Mouse (Mus musculus): ENCODE results near the gene Slc1a7. TPM values are rescaled to one million over a fixed set of nuclear protein-coding genes. Genes with fewer than 3 reads are reported as not detected.
A peak's percentile ranks its signal among the peaks of the same experiment; 100 is the strongest.

Gene Slc1a7
- polyA plus RNA-seq, 1 experiment from 2014 or later = not detected

DNA sequence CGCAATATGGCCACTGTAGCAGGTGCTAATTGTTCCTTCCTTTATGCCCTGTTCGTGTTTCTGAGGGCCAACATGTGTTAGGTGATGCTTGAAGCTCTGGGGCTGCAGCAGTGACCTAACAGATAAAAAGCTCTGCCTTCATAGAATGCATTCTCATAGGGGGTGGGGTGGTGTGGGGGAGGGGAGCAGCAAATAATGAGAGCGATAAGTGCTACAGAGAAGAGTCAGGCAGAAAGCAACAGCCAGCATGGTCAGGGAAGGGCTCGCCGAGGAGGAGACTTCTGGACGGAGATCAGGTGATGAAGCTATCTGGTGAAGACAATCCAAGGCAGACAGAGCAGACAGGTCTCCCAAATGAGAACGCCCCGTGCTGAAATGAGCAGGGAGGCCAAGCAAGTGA is 84.5 kb downstream of the Slc1a7 start:
- no peaks in the 10 kb centered on the region for H3K27me3 ChIP-seq (replicated peaks; ENCODE audit: control insufficient read depth, insufficient read depth, low read length)
- 84% methylated on average over 8 of the region's 8 CpGs for WGBS
- H3K27ac ChIP-seq (ENCODE audit: low read length) = no peak overlapping the region
- no peak overlapping the region for H3K4me2 ChIP-seq (ENCODE audit: low read length)
- no peaks in the 10 kb centered on the region for H3K9me3 ChIP-seq (ENCODE audit: control insufficient read depth, low read length)
- H3K4me3 ChIP-seq (replicated peaks; ENCODE audit: low read length) = no peak overlapping the region
- no peak overlapping the region for H3K9ac ChIP-seq (replicated peaks; ENCODE audit: low read depth, low read length)
- ATAC-seq = no peak
- peaks cover 5% of the 10 kb centered on the region for H3K36me3 ChIP-seq (ENCODE audit: control insufficient read depth, insufficient read depth)
- H3K4me1 ChIP-seq (replicated peaks; ENCODE audit: control insufficient read depth, insufficient read depth, low read length) = peaks cover 12% of the 10 kb centered on the region

DNA sequence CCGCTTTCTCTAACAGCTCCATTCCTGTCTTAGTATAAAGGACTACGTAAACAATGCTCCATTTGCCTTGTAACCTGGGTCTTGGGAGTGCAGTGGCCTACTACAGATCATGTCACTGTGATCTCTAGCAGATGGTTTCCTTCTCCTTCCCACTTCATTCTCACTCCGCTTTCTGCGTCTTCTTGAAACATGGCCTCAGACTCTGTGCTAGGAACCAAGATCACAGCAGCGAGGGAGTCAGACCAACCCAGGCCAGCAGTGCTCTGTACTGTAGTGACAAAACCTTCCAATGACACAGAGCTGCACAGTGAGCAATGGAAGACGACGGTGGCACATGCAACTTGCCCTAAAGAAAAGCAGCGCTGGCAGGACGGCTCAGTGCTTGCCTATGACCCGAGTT is 87.7 kb downstream of the Slc1a7 start:
- Histone ChIP-seq H3K4me1 (replicated peaks; ENCODE audit: control insufficient read depth, insufficient read depth, low read length) (peaks cover 16% of the 10 kb centered on the region), H3K27me3 (replicated peaks; ENCODE audit: control insufficient read depth, insufficient read depth, low read length) (no peaks in the 10 kb centered on the region), H3K4me3 (replicated peaks; ENCODE audit: low read length) (no peak overlapping the region), H3K9ac (replicated peaks; ENCODE audit: low read depth, low read length) (no peak overlapping the region), H3K27ac (ENCODE audit: low read length) (no peak overlapping the region), H3K9me3 (ENCODE audit: control insufficient read depth, low read length) (no peaks in the 10 kb centered on the region), H3K36me3 (ENCODE audit: control insufficient read depth, insufficient read depth) (peaks cover 5% of the 10 kb centered on the region), H3K4me2 (ENCODE audit: low read length) (no peak overlapping the region)
- no peak for ATAC-seq
- 94% methylated on average over 10 of the region's 10 CpGs for WGBS

DNA sequence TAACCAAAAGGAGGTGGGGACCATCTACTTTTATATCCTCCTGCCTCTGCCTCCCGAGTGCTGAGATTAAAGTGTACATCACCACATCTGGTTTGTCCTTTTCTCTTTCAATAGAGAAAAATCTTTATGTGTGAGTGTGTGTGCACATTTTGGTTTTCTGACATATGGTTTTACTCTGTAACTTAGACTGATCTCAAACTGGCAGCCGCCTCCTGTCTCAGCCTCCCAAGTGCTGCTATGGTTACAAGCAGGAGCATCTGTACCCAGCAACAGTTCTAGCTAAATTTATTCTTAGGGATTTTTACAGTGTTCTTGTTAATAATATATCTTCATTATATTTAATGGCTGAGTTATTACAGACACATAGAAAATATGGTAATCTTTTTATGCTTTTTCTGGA is 89.1 kb downstream of the Slc1a7 start:
- Histone ChIP-seq H3K36me3 (ENCODE audit: control insufficient read depth, insufficient read depth) (peaks cover 6% of the 10 kb centered on the region), H3K4me1 (replicated peaks; ENCODE audit: control insufficient read depth, insufficient read depth, low read length) (peaks cover 6% of the 10 kb centered on the region; the same call in 1 of the 2 replicates), H3K9ac (replicated peaks; ENCODE audit: low read depth, low read length) (no peak overlapping the region), H3K4me3 (replicated peaks; ENCODE audit: low read length) (no peak overlapping the region), H3K4me2 (ENCODE audit: low read length) (no peak overlapping the region), H3K27ac (ENCODE audit: low read length) (no peak overlapping the region), H3K27me3 (replicated peaks; ENCODE audit: control insufficient read depth, insufficient read depth, low read length) (no peaks in the 10 kb centered on the region), H3K9me3 (ENCODE audit: control insufficient read depth, low read length) (no peaks in the 10 kb centered on the region)
- WGBS = 95% methylated on average over 2 of the region's 2 CpGs
- no peak for ATAC-seq

DNA sequence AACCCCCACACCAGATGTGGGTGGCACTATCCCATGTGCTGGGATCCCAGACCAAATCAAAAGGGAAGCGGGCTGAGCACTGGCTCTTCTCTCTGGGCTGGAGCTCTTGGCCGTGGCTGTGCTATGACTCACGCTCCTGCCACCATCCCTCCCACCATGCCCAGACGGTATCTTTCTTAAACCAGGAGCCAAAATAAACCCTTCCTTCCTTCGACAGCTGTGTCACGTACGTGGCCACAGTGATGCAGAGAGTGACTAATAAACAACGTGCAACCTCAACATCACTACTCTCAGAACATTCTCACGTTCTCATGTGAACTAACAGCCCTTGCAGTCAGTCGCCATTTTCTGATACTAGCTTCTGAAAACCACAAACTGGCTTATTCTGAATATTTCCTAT is 90.0 kb downstream of the Slc1a7 start:
- ATAC-seq = no peak
- peaks cover 11% of the 10 kb centered on the region for H3K36me3 ChIP-seq (ENCODE audit: control insufficient read depth, insufficient read depth)
- no peak overlapping the region for H3K4me3 ChIP-seq (replicated peaks; ENCODE audit: low read length)
- peaks cover 6% of the 10 kb centered on the region; the same call in 1 of the 2 replicates for H3K4me1 ChIP-seq (replicated peaks; ENCODE audit: control insufficient read depth, insufficient read depth, low read length)
- H3K9me3 ChIP-seq (ENCODE audit: control insufficient read depth, low read length) = no peaks in the 10 kb centered on the region
- WGBS = 86% methylated on average over 10 of the region's 10 CpGs
- H3K9ac ChIP-seq (replicated peaks; ENCODE audit: low read depth, low read length) = no peak overlapping the region
- H3K4me2 ChIP-seq (ENCODE audit: low read length) = no peak overlapping the region
- H3K27me3 ChIP-seq (replicated peaks; ENCODE audit: control insufficient read depth, insufficient read depth, low read length) = no peaks in the 10 kb centered on the region
- no peak overlapping the region for H3K27ac ChIP-seq (ENCODE audit: low read length)

DNA sequence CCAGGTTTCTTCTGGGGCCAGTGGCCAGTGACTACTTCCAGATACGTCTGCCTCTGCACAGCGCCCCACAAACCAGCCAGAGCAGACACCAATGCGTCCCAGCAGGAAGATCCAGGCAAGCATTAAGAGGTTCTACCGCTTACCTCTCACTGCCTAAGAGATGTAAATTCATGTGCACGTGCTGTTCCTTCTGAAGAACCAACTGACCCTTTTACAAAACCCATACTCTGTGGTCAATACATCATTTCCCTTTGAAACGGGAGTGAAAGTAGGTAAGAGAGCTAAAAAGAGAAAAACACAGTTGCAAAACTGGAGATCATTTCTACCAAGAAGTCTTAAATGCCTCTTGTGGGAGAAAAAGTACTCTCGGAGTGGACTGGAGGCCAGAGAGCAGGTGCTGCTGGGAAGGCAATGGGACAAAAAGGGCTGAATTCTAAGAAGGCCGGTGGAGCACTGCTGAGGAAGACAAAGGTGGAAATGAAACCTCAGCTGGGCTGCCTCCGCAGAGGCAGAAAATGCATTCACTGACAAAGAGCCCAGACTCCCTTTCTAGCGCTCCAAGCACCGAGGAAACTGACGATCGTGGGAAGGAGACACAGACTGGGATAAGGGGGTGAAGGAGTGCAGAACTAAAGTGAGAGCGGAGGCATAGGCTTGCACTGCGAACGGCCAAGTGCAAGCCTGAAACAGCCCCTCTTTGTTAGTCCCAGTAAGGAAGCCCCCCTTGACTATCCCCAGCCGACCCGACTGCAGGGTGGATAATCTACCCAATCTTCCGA is 91.7 kb downstream of the Slc1a7 start:
- H3K9me3 ChIP-seq (ENCODE audit: control insufficient read depth, low read length) = no peaks in the 10 kb centered on the region
- H3K4me2 ChIP-seq (ENCODE audit: low read length) = peak overlapping the region; percentile 30
- H3K4me1 ChIP-seq (replicated peaks; ENCODE audit: control insufficient read depth, insufficient read depth, low read length) = peaks cover 6% of the 10 kb centered on the region; the same call in 1 of the 2 replicates
- no peak overlapping the region for H3K27ac ChIP-seq (ENCODE audit: low read length)
- H3K36me3 ChIP-seq (ENCODE audit: control insufficient read depth, insufficient read depth) = peaks cover 11% of the 10 kb centered on the region
- peak; percentile 18; the same call in 1 of the 2 replicates for ATAC-seq
- H3K4me3 ChIP-seq (replicated peaks; ENCODE audit: low read length) = no peak overlapping the region
- peak overlapping the region; percentile 9; the same call in 1 of the 2 replicates for H3K9ac ChIP-seq (replicated peaks; ENCODE audit: low read depth, low read length)
- WGBS = 25% methylated on average over 19 of the region's 19 CpGs
- H3K27me3 ChIP-seq (replicated peaks; ENCODE audit: control insufficient read depth, insufficient read depth, low read length) = no peaks in the 10 kb centered on the region

DNA sequence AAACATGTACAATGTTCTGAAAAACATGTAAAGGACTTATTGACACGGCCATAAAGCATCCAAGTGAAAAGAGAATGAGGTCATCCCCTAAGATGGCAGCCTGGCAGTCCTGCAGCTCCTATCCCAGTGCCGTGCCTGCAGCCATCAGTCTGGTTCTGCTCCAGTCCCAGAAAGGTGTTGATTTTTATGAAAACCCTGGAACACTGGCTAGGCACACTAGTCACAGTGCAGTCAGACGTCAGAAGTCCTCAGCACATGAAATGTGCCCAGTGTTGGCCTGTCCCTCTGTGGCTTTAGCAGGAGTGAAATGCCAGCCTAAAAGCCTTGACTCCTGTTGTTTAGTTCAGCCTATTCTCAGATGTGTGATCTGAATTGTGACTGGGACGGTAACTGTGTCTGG is 92.6 kb downstream of the Slc1a7 start:
- Histone ChIP-seq H3K9me3 (ENCODE audit: control insufficient read depth, low read length) (no peaks in the 10 kb centered on the region), H3K27ac (ENCODE audit: low read length) (no peak overlapping the region; the same call in 1 of the 2 replicates), H3K27me3 (replicated peaks; ENCODE audit: control insufficient read depth, insufficient read depth, low read length) (no peaks in the 10 kb centered on the region), H3K4me2 (ENCODE audit: low read length) (no peak overlapping the region), H3K36me3 (ENCODE audit: control insufficient read depth, insufficient read depth) (peaks cover 6% of the 10 kb centered on the region), H3K4me3 (replicated peaks; ENCODE audit: low read length) (no peak overlapping the region), H3K4me1 (replicated peaks; ENCODE audit: control insufficient read depth, insufficient read depth, low read length) (peaks cover 6% of the 10 kb centered on the region; the same call in 1 of the 2 replicates), H3K9ac (replicated peaks; ENCODE audit: low read depth, low read length) (no peak overlapping the region)
- 51% methylated on average over 4 of the region's 4 CpGs for WGBS
- no peak for ATAC-seq

DNA sequence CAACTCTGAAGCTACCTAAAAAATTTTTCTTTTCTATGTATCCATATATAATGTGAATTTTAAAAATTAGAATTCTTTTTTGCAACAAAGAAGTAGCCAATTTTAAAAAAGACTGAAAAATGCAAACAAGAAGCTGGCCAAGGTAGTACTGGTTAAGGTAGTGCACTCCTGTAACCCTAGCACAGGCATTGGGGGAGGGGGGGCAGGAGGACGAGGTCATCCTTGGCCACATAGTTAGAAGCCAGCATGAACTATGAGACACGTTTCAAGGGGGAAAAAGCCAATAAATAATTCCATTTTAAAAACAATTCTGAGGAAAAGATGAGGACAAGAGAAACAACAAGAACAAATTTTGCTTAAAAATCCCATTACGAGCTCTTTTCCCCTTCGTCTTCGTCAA is 94.4 kb downstream of the Slc1a7 start:
- ATAC-seq = no peak
- H3K27ac ChIP-seq (ENCODE audit: low read length) = no peak overlapping the region
- no peak overlapping the region for H3K4me2 ChIP-seq (ENCODE audit: low read length)
- WGBS = 97% methylated on average over 5 of the region's 5 CpGs
- no peak overlapping the region for H3K9ac ChIP-seq (replicated peaks; ENCODE audit: low read depth, low read length)
- no peaks in the 10 kb centered on the region for H3K27me3 ChIP-seq (replicated peaks; ENCODE audit: control insufficient read depth, insufficient read depth, low read length)
- H3K9me3 ChIP-seq (ENCODE audit: control insufficient read depth, low read length) = no peaks in the 10 kb centered on the region
- H3K36me3 ChIP-seq (ENCODE audit: control insufficient read depth, insufficient read depth) = peaks cover 10% of the 10 kb centered on the region
- no peak overlapping the region for H3K4me3 ChIP-seq (replicated peaks; ENCODE audit: low read length)
- peaks cover 6% of the 10 kb centered on the region; the same call in 1 of the 2 replicates for H3K4me1 ChIP-seq (replicated peaks; ENCODE audit: control insufficient read depth, insufficient read depth, low read length)

Other genes starting within 250 kb of the Slc1a7 start
- 70.4 and 71.8 TPM in 2 replicates for gene Lrp8, start 166.1 kb upstream of the Slc1a7 start, polyA plus RNA-seq (2015; fragmentation: Nextera tagmentation; extraction: Ambion mirVana)
- gene Magoh, start 88.6 kb upstream of the Slc1a7 start, polyA plus RNA-seq (2015; fragmentation: Nextera tagmentation; extraction: Ambion mirVana) = 118 and 122 TPM in 2 replicates
- gene 0610037L13Rik, start 78.5 kb upstream of the Slc1a7 start, polyA plus RNA-seq (2015; fragmentation: Nextera tagmentation; extraction: Ambion mirVana) = 99.3 and 99.9 TPM in 2 replicates
- 10.4 and 16.3 TPM in 2 replicates for gene Cpt2, start 44.7 kb upstream of the Slc1a7 start, polyA plus RNA-seq (2015; fragmentation: Nextera tagmentation; extraction: Ambion mirVana)
- gene Podn, start 128.1 kb downstream of the Slc1a7 start, polyA plus RNA-seq (2015; fragmentation: Nextera tagmentation; extraction: Ambion mirVana) = 0.35 and 0.41 TPM in 2 replicates
- 195 and 205 TPM in 2 replicates for gene Scp2, start 176.7 kb downstream of the Slc1a7 start, polyA plus RNA-seq (2015; fragmentation: Nextera tagmentation; extraction: Ambion mirVana)
- gene Echdc2, start 197.1 kb downstream of the Slc1a7 start, polyA plus RNA-seq (2015; fragmentation: Nextera tagmentation; extraction: Ambion mirVana) = 11.8 and 13.0 TPM in 2 replicates
- gene Zyg11a, start 249.7 kb downstream of the Slc1a7 start, polyA plus RNA-seq (2015; fragmentation: Nextera tagmentation; extraction: Ambion mirVana) = not detected in 2 replicates